Mouse (Mus musculus) midbrain, embryonic 16.5 days (tissue): ENCODE results near the gene Samt2. TPM values are rescaled to one million over a fixed set of nuclear protein-coding genes. Genes with fewer than 3 reads are reported as not detected.
"Not testable (repeated sequence)": the region's sequence is repeated elsewhere in the genome, so short reads cannot be mapped to it uniquely, and the experiment has no call there.

ENCODE experiments used
- ATAC-seq: fragments of 200-750 bp; cut with Nextera tagmentation; 2 replicates; pipeline ENCODE4 v1.8.0; 2017; ENCODE audit warnings: moderate TSS enrichment
- H3K27ac ChIP-seq: fragments of 300-500 bp; sonication (generic); 2 replicates; pipeline ENCODE4 v1.5.1; 2014; ENCODE audit warnings: mild to moderate bottlenecking, low read length, mixed read lengths
- H3K27me3 ChIP-seq: fragments of 300-500 bp; sonication (generic); 2 replicates; pipeline ENCODE4 v1.6.1; 2014; ENCODE audit warnings: low read depth, low read length, mixed read lengths; ENCODE audit not compliant: control insufficient read depth, insufficient read depth
- H3K36me3 ChIP-seq: fragments of 300-500 bp; sonication (generic); 2 replicates; pipeline ENCODE4 v1.6.1; 2014; ENCODE audit warnings: mild to moderate bottlenecking, low read length, moderate library complexity, mixed read lengths; ENCODE audit not compliant: control insufficient read depth, insufficient read depth
- H3K4me1 ChIP-seq: fragments of 300-500 bp; sonication (generic); 2 replicates; pipeline ENCODE4 v1.6.1; 2014; ENCODE audit warnings: mild to moderate bottlenecking, low read length, mixed read lengths; ENCODE audit not compliant: control insufficient read depth, insufficient read depth
- H3K4me2 ChIP-seq: fragments of 300-500 bp; sonication (generic); 2 replicates; pipeline ENCODE4 v1.6.1; 2014; ENCODE audit warnings: mild to moderate bottlenecking, low read length, mixed read lengths
- H3K4me3 ChIP-seq: fragments of 300-500 bp; sonication (generic); 2 replicates; pipeline ENCODE4 v1.5.1; 2014; ENCODE audit warnings: low read depth, mild to moderate bottlenecking, low read length, moderate library complexity, mixed read lengths
- H3K9ac ChIP-seq: fragments of 300-500 bp; sonication (generic); 2 replicates; pipeline ENCODE4 v1.6.1; 2014; ENCODE audit warnings: low read depth, low read length, mixed read lengths
- H3K9me3 ChIP-seq: fragments of 300-500 bp; sonication (generic); replicated peaks from 2 replicates; pipeline ENCODE4 v1.6.1; 2014; ENCODE audit warnings: mild to moderate bottlenecking, low read length, mixed read lengths; ENCODE audit not compliant: control insufficient read depth, poor library complexity, severe bottlenecking
- WGBS: fragments of 180-500 bp; shearing (Covaris S2); extraction: QIAGEN DNeasy Blood & Tissue Kit; methylation state at CpG from one replicate; pipeline ENCODE4 v1.1.7; 2014; 5-methylcytosine and 5-hydroxymethylcytosine counted together
- polyA plus RNA-seq: library from polyadenylated mRNA; unstranded; fragments of >200 nt; fragmentation: Nextera tagmentation; extraction: Ambion mirVana; gene quantifications from 2 replicates; pipeline ENCODE4 v1.2.1, GENCODE M21; 2015

The Samt2 gene
- polyA plus RNA-seq, result not detected in 2 replicates

GRCm38 (mm10) chrX:154579260-154579659 is at the start of gene Samt2:
Gene Samt2 (minus strand): TSS chrX:154579360.
- WGBS, result 84% methylated on average over 2 of the region's 2 CpGs
- H3K27ac ChIP-seq, H3K4me2 ChIP-seq, H3K27me3 ChIP-seq, H3K9ac ChIP-seq, H3K4me3 ChIP-seq, H3K4me1 ChIP-seq, H3K9me3 ChIP-seq, H3K36me3 ChIP-seq, ATAC-seq: not testable (repeated sequence)

Other genes with a start within 250 kb of the Samt2 start
- not detected in 2 replicates for gene 4930524N10Rik, start 236.0 kb downstream of the Samt2 start, polyA plus RNA-seq
- gene Samt4, start 97.4 kb downstream of the Samt2 start, polyA plus RNA-seq, result not detected in 2 replicates